Mouse (Mus musculus) lung, embryonic 14.5 days (tissue): ENCODE data around the gene Cdca4. TPM values are rescaled to one million over a fixed set of nuclear protein-coding genes. Genes with fewer than 3 reads are reported as not detected.

ENCODE experiments used
- ATAC-seq: fragments of 200-750 bp; cut with Nextera tagmentation; 2 replicates; pipeline ENCODE4 v1.8.0; 2017; ENCODE audit warnings: mild to moderate bottlenecking, moderate TSS enrichment, moderate library complexity; ENCODE audit not compliant: insufficient read depth
- DNase-seq: peaks from one replicate; pipeline ENCODE4 v3.0.0-alpha.2; 2015
- H3K27ac ChIP-seq: fragments of 300-500 bp; sonication (generic); 2 replicates; pipeline ENCODE4 v1.5.1; 2014; ENCODE audit warnings: low read depth, mild to moderate bottlenecking, moderate library complexity
- H3K27me3 ChIP-seq: fragments of 300-500 bp; sonication (generic); 2 replicates; pipeline ENCODE4 v1.6.1; 2014; ENCODE audit warnings: low read length, control low read depth; ENCODE audit not compliant: insufficient read depth
- H3K36me3 ChIP-seq: fragments of 300-500 bp; sonication (generic); 2 replicates; pipeline ENCODE4 v1.6.1; 2014; ENCODE audit warnings: control low read depth; ENCODE audit not compliant: insufficient read depth
- H3K4me1 ChIP-seq: fragments of 300-500 bp; sonication (generic); 2 replicates; pipeline ENCODE4 v1.6.1; 2014; ENCODE audit warnings: antibody characterized with exemption, control low read depth; ENCODE audit not compliant: insufficient read depth
- H3K4me2 ChIP-seq: fragments of 300-500 bp; sonication (generic); 2 replicates; pipeline ENCODE4 v1.6.1; 2014; ENCODE audit warnings: mild to moderate bottlenecking
- H3K4me3 ChIP-seq: fragments of 300-500 bp; sonication (generic); 2 replicates; pipeline ENCODE4 v1.5.1; 2014; ENCODE audit warnings: low read depth, low read length
- H3K9ac ChIP-seq: fragments of 300-500 bp; sonication (generic); 2 replicates; pipeline ENCODE4 v1.6.1; 2014
- H3K9me3 ChIP-seq: fragments of 300-500 bp; sonication (generic); 2 replicates; pipeline ENCODE4 v1.6.1; 2016; ENCODE audit warnings: low read depth, low read length, control low read depth
- CTCF ChIP-seq: IDR thresholded peaks from 2 replicates; pipeline ENCODE4 v1.5.1; 2016; ENCODE audit warnings: antibody characterized with exemption, low read depth
- WGBS: fragments of 180-500 bp; shearing (Covaris S2); extraction: QIAGEN DNeasy Blood & Tissue Kit; methylation state at CpG from one replicate; pipeline ENCODE4 v1.1.7; 2014; 5-methylcytosine and 5-hydroxymethylcytosine counted together
- polyA plus RNA-seq: library from polyadenylated mRNA; unstranded; fragments of >200 nt; fragmentation: Nextera tagmentation; extraction: Ambion mirVana; gene quantifications from 2 replicates; pipeline ENCODE4 v1.2.1, GENCODE M21; 2014

The Cdca4 gene
- polyA plus RNA-seq, result 140 and 153 TPM in 2 replicates

DNA sequence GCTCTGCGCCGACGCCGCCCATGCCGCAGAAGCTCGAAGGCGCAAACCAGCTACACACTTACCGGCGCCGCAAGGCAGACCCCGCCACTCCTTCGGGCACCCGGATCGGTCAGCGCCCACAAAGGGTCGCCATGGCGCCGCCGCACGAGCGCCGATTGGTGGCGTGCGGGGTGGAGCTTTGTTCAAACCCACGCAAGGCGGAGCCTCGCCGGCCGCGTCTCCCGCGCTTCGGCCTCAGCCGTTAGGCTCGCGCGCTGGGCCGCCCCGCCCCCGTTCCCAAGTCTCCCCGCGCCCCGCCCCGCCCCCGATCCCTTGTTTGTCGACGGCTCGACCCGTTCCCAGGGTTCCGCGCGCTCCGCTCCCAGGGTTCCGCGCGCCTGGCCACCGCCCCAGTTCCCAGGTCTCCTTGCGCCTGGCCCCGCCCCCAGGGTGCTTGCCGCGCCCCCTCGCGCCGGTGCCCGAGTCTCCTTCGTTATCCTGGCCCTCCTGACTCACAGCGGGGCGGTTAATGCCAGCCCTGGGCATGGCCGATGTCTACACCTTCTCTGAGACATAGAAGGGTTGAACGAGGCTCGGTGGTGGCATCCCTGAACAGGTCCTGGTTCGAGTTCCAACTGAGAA lies at the start of gene Cdca4:
Gene Cdca4, minus strand, starts transcription at position 180 of the 621 bp plus-strand sequence.
- peak within 1 kb of the TSS; percentile 98 for H3K9ac ChIP-seq
- peak within 1 kb of the TSS; percentile 90 for H3K4me2 ChIP-seq
- no peaks in the 10 kb centered on the region for H3K27me3 ChIP-seq
- peaks cover 43% of the 10 kb centered on the region for H3K36me3 ChIP-seq
- DNase-seq, result peak; percentile 98
- ATAC-seq, result peak; percentile 98
- H3K4me3 ChIP-seq, result peak within 1 kb of the TSS; percentile 89
- peak within 1 kb of the TSS; percentile 93 for H3K27ac ChIP-seq
- H3K4me1 ChIP-seq, result peaks cover 17% of the 10 kb centered on the region
- H3K9me3 ChIP-seq, result no peaks in the 10 kb centered on the region
- under 1% methylated on average over 66 of the region's 72 CpGs for WGBS
- TF ChIP-seq CTCF, result peak; percentile 13; the same call in 1 of the 2 replicates

DNA sequence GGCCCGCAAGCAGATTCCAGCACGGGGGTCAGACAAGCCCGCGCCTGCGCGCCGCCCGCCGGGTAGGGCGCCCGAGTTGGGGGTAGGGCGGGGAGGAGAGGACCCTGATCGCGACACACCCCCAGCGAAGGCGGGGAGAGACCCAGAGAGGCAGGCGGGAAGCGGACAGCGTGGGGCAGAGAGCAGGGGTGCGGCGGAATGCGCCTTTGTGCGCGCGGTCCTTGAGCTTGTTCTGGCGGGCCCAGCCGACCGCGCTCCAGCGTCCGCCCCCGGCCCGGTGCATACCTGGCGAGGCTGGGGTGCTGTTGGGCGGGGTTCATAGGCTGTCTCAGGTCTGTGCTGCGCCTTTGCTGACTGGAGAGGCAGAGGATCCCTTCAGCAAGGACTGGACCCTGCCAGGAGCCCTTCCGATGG lies 48.4 kb upstream of the Cdca4 start:
- no peak overlapping the region for H3K27ac ChIP-seq
- peak overlapping the region; percentile 36 for H3K9ac ChIP-seq
- peaks cover 56% of the 10 kb centered on the region for H3K27me3 ChIP-seq
- peak overlapping the region; percentile 70 for H3K4me2 ChIP-seq
- WGBS, result under 1% methylated on average over 35 of the region's 37 CpGs
- peak; percentile 47 for ATAC-seq
- no peaks in the 10 kb centered on the region for H3K36me3 ChIP-seq
- DNase-seq, result peak; percentile 71
- TF ChIP-seq CTCF, result no peak
- peak overlapping the region; percentile 39 for H3K4me3 ChIP-seq
- no peaks in the 10 kb centered on the region for H3K9me3 ChIP-seq
- peaks cover 3% of the 10 kb centered on the region; the same call in 1 of the 2 replicates for H3K4me1 ChIP-seq

DNA sequence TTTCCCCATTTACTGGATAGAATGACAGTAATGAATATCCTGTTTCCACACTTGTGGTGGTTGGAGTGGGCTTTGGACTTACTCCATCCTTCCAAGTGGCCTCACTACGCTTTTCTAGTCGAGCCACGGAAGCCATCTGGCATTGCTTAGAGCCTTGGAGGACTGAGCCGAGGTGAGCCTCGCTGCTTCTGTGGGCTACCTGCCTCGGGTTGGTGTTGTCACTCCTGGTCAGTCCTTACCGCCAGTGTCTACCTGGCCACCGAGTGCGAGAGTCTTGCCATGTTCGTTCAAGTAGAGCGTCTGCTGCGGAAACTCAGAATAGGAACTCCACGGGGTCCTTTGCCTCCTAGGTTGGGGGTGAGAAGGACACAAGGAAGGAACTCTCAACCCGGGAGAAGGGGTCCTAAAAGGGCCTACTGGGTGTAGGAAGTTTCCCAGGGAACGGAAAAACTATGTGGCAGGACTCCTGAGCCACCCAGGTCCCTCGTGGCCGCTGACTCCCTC lies 47.9 kb upstream of the Cdca4 start:
- peak overlapping the region; percentile 70 for H3K4me2 ChIP-seq
- H3K27me3 ChIP-seq, result peaks cover 56% of the 10 kb centered on the region
- H3K4me3 ChIP-seq, result peak overlapping the region; percentile 39
- DNase-seq (no peak), ATAC-seq (no peak)
- no peaks in the 10 kb centered on the region for H3K36me3 ChIP-seq
- H3K9me3 ChIP-seq, result no peaks in the 10 kb centered on the region
- H3K27ac ChIP-seq, result no peak overlapping the region
- H3K4me1 ChIP-seq, result peaks cover 3% of the 10 kb centered on the region; the same call in 1 of the 2 replicates
- 4% methylated on average over 17 of the region's 17 CpGs for WGBS
- TF ChIP-seq CTCF, result no peak
- peak overlapping the region; percentile 36 for H3K9ac ChIP-seq

DNA sequence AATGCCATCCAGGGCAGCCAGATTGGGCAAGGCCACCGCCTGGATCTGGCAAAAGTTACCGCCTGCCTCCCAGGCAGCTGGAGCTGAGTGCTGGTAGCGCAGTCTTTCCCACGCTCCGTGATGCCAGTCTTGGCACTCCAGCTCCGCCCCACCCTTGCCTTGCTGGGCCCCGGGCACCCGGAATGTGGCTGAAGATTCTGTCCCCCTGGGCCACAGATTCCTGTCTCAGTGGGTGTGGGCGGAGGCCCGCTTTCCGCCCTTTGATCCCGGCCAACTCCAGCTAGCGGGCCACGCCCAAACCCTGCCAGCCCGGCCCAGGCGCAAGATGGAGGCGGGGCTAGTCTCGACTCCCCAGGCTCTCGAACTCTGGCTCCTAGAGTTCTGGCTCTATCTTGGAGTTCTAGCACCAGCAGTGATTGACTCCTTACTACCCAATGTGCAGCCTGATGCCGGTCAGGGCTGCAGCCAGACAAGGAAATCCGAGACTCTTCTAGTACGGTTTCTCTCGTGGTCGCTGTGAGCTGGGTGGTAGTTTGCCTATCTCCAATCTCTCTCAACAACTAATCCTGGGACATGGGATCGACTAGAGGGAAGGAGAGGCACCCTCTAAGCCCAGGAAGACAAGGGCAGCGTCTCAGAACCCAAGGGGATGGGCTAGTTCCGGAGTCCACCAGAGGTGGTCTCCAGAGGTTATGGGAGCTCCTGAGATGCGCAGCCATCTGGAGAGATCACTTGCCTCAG lies 47.3 kb upstream of the Cdca4 start:
- H3K4me1 ChIP-seq, result peaks cover 3% of the 10 kb centered on the region; the same call in 1 of the 2 replicates
- ATAC-seq (peak; percentile 8), DNase-seq (peak; percentile 75)
- peak overlapping the region; percentile 70 for H3K4me2 ChIP-seq
- no peaks in the 10 kb centered on the region for H3K9me3 ChIP-seq
- H3K36me3 ChIP-seq, result no peaks in the 10 kb centered on the region
- peak overlapping the region; percentile 39; the same call in 1 of the 2 replicates for H3K4me3 ChIP-seq
- WGBS, result 8% methylated on average over 28 of the region's 28 CpGs
- no peak overlapping the region for H3K9ac ChIP-seq
- H3K27ac ChIP-seq, result no peak overlapping the region
- peaks cover 56% of the 10 kb centered on the region for H3K27me3 ChIP-seq
- TF ChIP-seq CTCF, result no peak

DNA sequence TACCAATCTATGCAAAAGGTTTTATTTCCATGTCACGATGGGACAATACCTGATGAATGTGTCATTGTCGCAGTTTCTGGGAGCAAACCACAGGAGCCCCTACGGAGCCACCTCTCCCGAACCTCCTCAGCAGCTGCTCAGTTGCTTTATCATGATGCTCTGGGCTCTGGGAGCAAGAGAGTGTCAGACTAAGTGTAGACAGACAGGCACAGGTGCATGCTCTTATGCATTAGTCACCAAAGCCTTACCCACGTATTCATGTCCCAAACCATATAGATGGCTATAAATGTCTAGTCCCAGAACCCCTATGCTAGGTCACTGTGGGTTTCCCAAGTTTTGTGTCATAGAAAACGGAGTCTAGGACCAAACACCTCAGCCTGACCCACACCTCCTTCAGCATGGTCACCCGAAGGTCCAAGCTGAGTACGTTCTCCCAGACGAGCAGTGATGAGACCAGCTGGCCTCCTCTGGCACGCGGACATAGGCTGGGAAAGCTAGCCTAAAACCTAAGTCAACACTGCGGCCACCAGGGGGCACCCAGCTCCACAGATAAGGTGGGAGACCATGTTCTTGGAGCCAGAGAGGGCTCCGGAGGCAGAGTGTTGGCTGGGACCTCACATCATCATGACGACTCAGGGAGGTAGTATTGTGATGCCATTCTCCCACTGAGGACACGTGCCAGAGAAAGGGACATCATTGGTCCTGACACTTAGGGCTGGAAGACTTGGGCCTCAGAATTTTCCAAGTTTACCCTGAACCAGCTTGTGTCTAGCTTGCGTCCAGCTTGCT lies 46.2 kb upstream of the Cdca4 start:
- 22% methylated on average over 16 of the region's 16 CpGs for WGBS
- Histone ChIP-seq H3K9ac (no peak overlapping the region), H3K36me3 (no peaks in the 10 kb centered on the region), H3K27me3 (peaks cover 64% of the 10 kb centered on the region), H3K4me3 (no peak overlapping the region), H3K4me2 (no peak overlapping the region), H3K9me3 (no peaks in the 10 kb centered on the region), H3K4me1 (peaks cover 3% of the 10 kb centered on the region; the same call in 1 of the 2 replicates), H3K27ac (no peak overlapping the region)
- ATAC-seq, result peak; percentile 64
- DNase-seq, result peak; percentile 97
- TF ChIP-seq CTCF, result peak; percentile 95

DNA sequence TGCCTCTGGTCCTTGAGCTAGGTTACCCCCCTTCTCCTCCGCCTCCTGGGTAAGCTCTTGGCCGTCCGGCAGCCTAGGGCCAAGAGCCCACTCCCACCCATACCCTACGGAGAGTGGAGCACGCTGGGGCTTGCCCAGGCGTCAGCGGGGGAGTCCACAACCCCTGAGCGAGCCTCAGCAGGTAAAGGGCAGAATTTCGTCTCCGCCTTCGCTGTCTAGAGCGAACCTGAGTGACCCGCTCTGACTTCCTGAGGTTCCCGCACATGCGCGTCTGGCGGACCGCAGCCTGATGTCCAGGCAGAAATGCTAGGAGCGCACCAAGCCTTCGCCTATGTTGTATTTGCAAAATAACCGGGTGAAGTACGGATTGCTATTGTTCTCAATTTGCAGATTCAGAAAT lies 45.0 kb upstream of the Cdca4 start:
- peak overlapping the region; percentile 49 for H3K4me2 ChIP-seq
- H3K4me3 ChIP-seq, result peak overlapping the region; percentile 20; the same call in 1 of the 2 replicates
- no peak for ATAC-seq
- H3K36me3 ChIP-seq, result no peaks in the 10 kb centered on the region
- H3K9me3 ChIP-seq, result no peaks in the 10 kb centered on the region
- DNase-seq, result peak; percentile 22
- peaks cover 64% of the 10 kb centered on the region for H3K27me3 ChIP-seq
- H3K27ac ChIP-seq, result no peak overlapping the region
- peaks cover 3% of the 10 kb centered on the region; the same call in 1 of the 2 replicates for H3K4me1 ChIP-seq
- H3K9ac ChIP-seq, result no peak overlapping the region
- 12% methylated on average over 22 of the region's 22 CpGs for WGBS
- TF ChIP-seq CTCF, result no peak
